Mouse (Mus musculus): ENCODE measurements around the gene Akap2.

- TF ChIP-seq GATA1 (IDR thresholded peaks at IDR 0.05; ENCODE audit: borderline replicate concordance, low read length): no peak
- TF ChIP-seq FLI1 (IDR thresholded peaks at IDR 0.05; ENCODE audit: low read length): no peak
Measured at GRCm38 (mm10) chr4:57681511-57681910, 35.9 kb upstream of the Akap2 start.
